Mouse (Mus musculus): Measurements from ENCODE around the gene Ceacam1. TPM values are rescaled to one million over a fixed set of nuclear protein-coding genes. Genes with fewer than 3 reads are reported as not detected.

The Ceacam1 gene
- total RNA-seq, 2 experiments from 2014 or later, result 12.0 to 15.8 TPM

DNA sequence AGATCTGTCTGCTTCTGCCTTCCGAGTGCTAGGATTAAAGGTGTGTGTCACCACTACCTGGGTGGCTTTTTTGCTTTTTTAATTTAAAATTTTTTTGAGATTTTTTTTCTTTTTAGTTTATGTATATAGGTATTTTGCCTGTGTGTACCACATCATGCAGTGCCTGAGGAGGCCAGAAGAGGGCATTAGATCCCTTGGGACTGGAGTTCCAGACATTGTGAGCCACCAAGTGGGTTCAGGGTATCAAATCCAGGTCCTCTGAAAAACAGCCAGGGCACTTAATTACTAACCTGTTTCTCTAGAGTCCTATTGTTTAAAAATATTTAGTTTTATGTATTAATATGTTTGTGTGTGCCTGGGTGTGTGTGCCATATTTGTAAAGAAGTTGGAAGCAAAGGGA, 59.8 kb downstream of the Ceacam1 start:
- DNase-seq, result peak in 1 of 2 experiments; percentile 49
- intact Hi-C loops (cut with DNase I), result no loop called here

- intact Hi-C loops (cut with DNase I), result loop anchor here (5.0 kb wide), 1 partner anchor 281 kb away; no protein-coding TSS in a partner anchor
- DNase-seq, result no peak
These were observed 64.5 kb downstream of the Ceacam1 start, which contains the start of gene Cxcl17 for GRCm38 (mm10) chr7:25412833-25413441. Gene Cxcl17, minus strand, starts transcription at chr7:25412886.

DNA sequence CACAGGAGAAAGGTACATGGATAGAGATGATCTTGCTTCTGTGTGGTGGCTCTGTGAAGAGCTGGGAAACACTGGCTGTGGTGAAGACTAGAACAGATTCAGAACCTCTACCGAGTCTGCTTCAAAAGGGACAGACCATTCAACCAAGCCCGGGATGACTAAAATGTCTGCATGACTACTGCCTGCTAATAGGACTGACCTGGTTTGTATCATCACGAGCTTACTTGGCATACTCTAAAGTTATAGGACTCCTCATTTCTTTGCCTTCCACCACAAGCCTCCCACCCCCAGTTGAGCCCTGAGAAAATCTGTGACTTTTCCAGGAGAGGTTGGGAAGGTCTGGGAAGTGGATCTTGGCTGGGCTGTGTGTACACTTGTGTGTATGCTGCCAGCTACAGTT, 65.5 kb downstream of the Ceacam1 start:
- no peak for DNase-seq
- intact Hi-C loops (cut with DNase I), result loop anchor here (5.0 kb wide), 1 partner anchor 280 kb away; no protein-coding TSS in a partner anchor

Other genes starting within 250 kb of the Ceacam1 start
- gene Gsk3a, start 239.8 kb downstream of the Ceacam1 start, total RNA-seq (2021), result 10 to 100 TPM; 67.5 to 69.2 TPM
- 10 to 100 TPM; 22.3 to 26.2 TPM for gene Erf, start 226.8 kb downstream of the Ceacam1 start, total RNA-seq (2021)
- gene Cic, start 209.9 kb downstream of the Ceacam1 start, total RNA-seq (2021), result 10 to 100 TPM; 63.7 to 68.7 TPM
- gene Pafah1b3, start 179.6 kb downstream of the Ceacam1 start, total RNA-seq (2021), result 1 to 10 TPM; 3.7 to 5.1 TPM
- not detected for gene Prr19, start 176.2 kb downstream of the Ceacam1 start, total RNA-seq (2021)
- not detected for gene Tmem145, start 171.5 kb downstream of the Ceacam1 start, total RNA-seq (2021)
- gene Megf8, start 160.4 kb downstream of the Ceacam1 start, total RNA-seq (2021), result 10 to 100 TPM; 30.4 to 31.1 TPM
- gene Cnfn, start 107.9 kb downstream of the Ceacam1 start, total RNA-seq (2021), result not detected
- gene Lipe, start 78.9 kb downstream of the Ceacam1 start, total RNA-seq (2021), result 10 to 100 TPM; 53.3 to 57.8 TPM
- not detected for gene Cxcl17, start 64.7 kb downstream of the Ceacam1 start, total RNA-seq (2021)
- 1 to 10 TPM; 1.4 to 2.1 TPM for gene Ceacam2, start 62.3 kb upstream of the Ceacam1 start, total RNA-seq (2021)
- gene Erich4, start 138.3 kb upstream of the Ceacam1 start, total RNA-seq (2021), result under 1 TPM; 0.30 to 0.56 TPM
- gene Dmac2, start 141.8 kb upstream of the Ceacam1 start, total RNA-seq (2021), result 10 to 100 TPM; 55.2 to 59.1 TPM
- 1 to 10 TPM; 2.6 to 4.6 TPM for gene B3gnt8, start 149.1 kb upstream of the Ceacam1 start, total RNA-seq (2021)
- gene Bckdha, start 181.4 kb upstream of the Ceacam1 start, total RNA-seq (2021), result 100 to 1,000 TPM; 237 to 254 TPM
- 10 to 100 TPM; 16.0 to 18.9 TPM for gene Exosc5, start 181.6 kb upstream of the Ceacam1 start, total RNA-seq (2021)
- not detected for gene Tmem91, start 197.6 kb upstream of the Ceacam1 start, total RNA-seq (2021)
- gene B9d2, start 203.2 kb upstream of the Ceacam1 start, total RNA-seq (2021), result 10 to 100 TPM; 10.2 to 10.8 TPM
- gene Tgfb1, start 209.4 kb upstream of the Ceacam1 start, total RNA-seq (2021), result 10 to 100 TPM; 23.8 to 27.0 TPM
- gene Ccdc97, start 241.5 kb upstream of the Ceacam1 start, total RNA-seq (2021), result 10 to 100 TPM; 55.0 to 55.8 TPM